ENCODE assay signal across 21 mouse cellular contexts in genomic region chr4:8154589-8155198, GRCm38 (mm10).
DNase-seq lines count a peak whose midpoint lies in the region; ATAC-seq and TF ChIP-seq lines count a peak whose summit lies in the region.
"Had no signal": no experiment of that assay in that cellular context is flagged by ENCODE, and none has a peak within 500 bp of the region (broad histone marks: within the 10 kb centered on the region; RNA-seq: fewer than 3 reads in every experiment).

No protein-coding gene starts in this region.

- peak; percentile 19 for DNase-seq in kidney, adult 2 months
- DNase-seq in kidney, postnatal 14 days: no peak
- DNase-seq in kidney, adult 11 months: no peak
- DNase-seq in WW6 (ENCODE audit: low read depth, low spot score): peak; percentile 52
- DNase-seq: adrenal gland, postnatal 14 days; B cell, adult 2 months; cerebellum, adult 11-12 months; cerebellum, adult 9-10 months; cerebellum, postnatal 25 days; gastrocnemius, postnatal 10 days; heart, adult 11 months; heart, postnatal 36 days had no signal

- no peaks in the 10 kb centered on the region for H3K9me3 ChIP-seq in kidney, embryonic 16.5 days (ENCODE audit: low read length)
- no peaks in the 10 kb centered on the region for H3K9me3 ChIP-seq in ES-Bruce4 (replicated peaks; ENCODE audit: control insufficient read depth, insufficient read depth, low read length, poor library complexity, severe bottlenecking)
- H3K9me3 ChIP-seq in intestine, embryonic 15.5 days: no peaks in the 10 kb centered on the region
- H3K9me3 ChIP-seq: embryonic facial prominence, embryonic 12.5 days; forebrain, embryonic 15.5 days; heart, embryonic 13.5 days; hindbrain, embryonic 15.5 days had no signal

- no peaks in the 10 kb centered on the region for H3K4me1 ChIP-seq in kidney, adult 2 months (ENCODE audit: control insufficient read depth, insufficient read depth, low read length)
- H3K4me1 ChIP-seq in kidney, embryonic 16.5 days (ENCODE audit: insufficient read depth, low read length): no peaks in the 10 kb centered on the region
- H3K4me1 ChIP-seq in ES-Bruce4 (ENCODE audit: control insufficient read depth, insufficient read depth, low read length): peaks cover 3% of the 10 kb centered on the region
- H3K4me1 ChIP-seq in intestine, embryonic 15.5 days (replicated peaks): no peaks in the 10 kb centered on the region
- H3K4me1 ChIP-seq: embryonic facial prominence, embryonic 12.5 days; forebrain, embryonic 15.5 days; heart, embryonic 13.5 days; hindbrain, embryonic 15.5 days had no signal

- H3K4me2 ChIP-seq in kidney, embryonic 16.5 days (replicated peaks; ENCODE audit: low read depth, low read length): no peak overlapping the region
- no peak overlapping the region for H3K4me2 ChIP-seq in intestine, embryonic 15.5 days (replicated peaks)
- H3K4me2 ChIP-seq: embryonic facial prominence, embryonic 12.5 days; forebrain, embryonic 15.5 days; heart, embryonic 13.5 days; hindbrain, embryonic 15.5 days had no signal

- no peaks in the 10 kb centered on the region for H3K27me3 ChIP-seq in kidney, adult 2 months (replicated peaks; ENCODE audit: control insufficient read depth, insufficient read depth, low read length)
- H3K27me3 ChIP-seq in kidney, embryonic 16.5 days (ENCODE audit: insufficient read depth, low read length): no peaks in the 10 kb centered on the region
- H3K27me3 ChIP-seq in ES-Bruce4 (ENCODE audit: control insufficient read depth, insufficient read depth, low read length, poor library complexity, severe bottlenecking): no peaks in the 10 kb centered on the region
- H3K27me3 ChIP-seq in intestine, embryonic 15.5 days (replicated peaks): no peaks in the 10 kb centered on the region
- H3K27me3 ChIP-seq: embryonic facial prominence, embryonic 12.5 days; forebrain, embryonic 15.5 days; heart, embryonic 13.5 days; hindbrain, embryonic 15.5 days had no signal

- WGBS in kidney, adult 2 months: 64% methylated on average over 6 of the region's 6 CpGs
- 72% methylated on average over 6 of the region's 6 CpGs for WGBS in kidney, embryonic 16.5 days
- WGBS in intestine, embryonic 15.5 days: 85% methylated on average over 6 of the region's 6 CpGs

- ATAC-seq in kidney, embryonic 16.5 days (ENCODE audit: low FRiP score, low TSS enrichment): peak; percentile 90
- no peak for ATAC-seq in intestine, embryonic 15.5 days
- ATAC-seq: activated CD4-positive, CD25-positive, alpha-beta regulatory T cell, adult 4 months; CD4-positive, CD25-positive, alpha-beta regulatory T cell, adult 4 months; forebrain, embryonic 15.5 days had no signal

- no peaks in the 10 kb centered on the region for H3K36me3 ChIP-seq in kidney, adult 2 months (ENCODE audit: control insufficient read depth, insufficient read depth, low read length)
- no peaks in the 10 kb centered on the region for H3K36me3 ChIP-seq in kidney, embryonic 16.5 days (ENCODE audit: insufficient read depth, low read length)
- no peaks in the 10 kb centered on the region for H3K36me3 ChIP-seq in ES-Bruce4 (ENCODE audit: control insufficient read depth, insufficient read depth, low read length, poor library complexity, severe bottlenecking)
- H3K36me3 ChIP-seq in intestine, embryonic 15.5 days: no peaks in the 10 kb centered on the region
- H3K36me3 ChIP-seq: embryonic facial prominence, embryonic 12.5 days; forebrain, embryonic 15.5 days; heart, embryonic 13.5 days; hindbrain, embryonic 15.5 days had no signal

- no peak for TF ChIP-seq CTCF in kidney, adult 2 months (conservative IDR thresholded peaks at IDR 0.05; ENCODE audit: insufficient read depth, insufficient read length, low read depth, low read length)
- TF ChIP-seq CTCF in ES-Bruce4 (IDR thresholded peaks at IDR 0.05; ENCODE audit: low read depth, low read length): no peak

- H3K27ac ChIP-seq in kidney, adult 2 months (ENCODE audit: insufficient read depth, low read depth, low read length): no peak overlapping the region
- no peak overlapping the region for H3K27ac ChIP-seq in kidney, embryonic 16.5 days (ENCODE audit: low read length)
- peak overlapping the region; percentile 79 for H3K27ac ChIP-seq in ES-Bruce4 (ENCODE audit: insufficient read depth, low read length)
- no peak overlapping the region for H3K27ac ChIP-seq in intestine, embryonic 15.5 days
- H3K27ac ChIP-seq: embryonic facial prominence, embryonic 12.5 days; forebrain, embryonic 15.5 days; heart, embryonic 13.5 days; hindbrain, embryonic 15.5 days had no signal

- no peak for TF ChIP-seq POLR2A in kidney, adult 2 months (IDR thresholded peaks at IDR 0.05; ENCODE audit: low read depth, low read length)
- TF ChIP-seq POLR2A in ES-Bruce4 (IDR thresholded peaks at IDR 0.05; ENCODE audit: insufficient read depth, low read length): no peak

- TF ChIP-seq EP300 in ES-Bruce4 (IDR thresholded peaks at IDR 0.05; ENCODE audit: insufficient read depth, low read depth, low read length): peak; percentile 62; the same call in 1 of the 2 replicates

- H3K4me3 ChIP-seq in kidney, adult 2 months (ENCODE audit: insufficient read depth, low read depth, low read length): no peak overlapping the region
- no peak overlapping the region for H3K4me3 ChIP-seq in kidney, embryonic 16.5 days (ENCODE audit: low read length)
- H3K4me3 ChIP-seq in ES-Bruce4 (ENCODE audit: low read depth, low read length): no peak overlapping the region
- H3K4me3 ChIP-seq in intestine, embryonic 15.5 days (replicated peaks): no peak overlapping the region
- H3K4me3 ChIP-seq: embryonic facial prominence, embryonic 12.5 days; forebrain, embryonic 15.5 days; heart, embryonic 13.5 days; hindbrain, embryonic 15.5 days had no signal

- no peak overlapping the region for H3K9ac ChIP-seq in kidney, embryonic 16.5 days (replicated peaks; ENCODE audit: low read length)
- H3K9ac ChIP-seq in ES-Bruce4 (ENCODE audit: low read depth, poor library complexity, severe bottlenecking): no peak overlapping the region
- no peak overlapping the region for H3K9ac ChIP-seq in intestine, embryonic 15.5 days
- H3K9ac ChIP-seq: embryonic facial prominence, embryonic 12.5 days; forebrain, embryonic 15.5 days; heart, embryonic 13.5 days; hindbrain, embryonic 15.5 days had no signal

Comparison
In these comparisons a context has a peak if more than half of its experiments do, and no peak if none do; other contexts are left out.
1. DNase-seq: peak in kidney, adult 2 months (single experiment) and WW6 (single experiment); none in kidney, postnatal 14 days (single experiment) and kidney, adult 11 months (single experiment).